Mouse (Mus musculus) midbrain, embryonic 15.5 days (tissue): Measurements from ENCODE around the gene Vmn1r223. TPM values are rescaled to one million over a fixed set of nuclear protein-coding genes. Genes with fewer than 3 reads are reported as not detected.

Experiments used
- ATAC-seq: fragments of 200-750 bp; cut with Nextera tagmentation; replicated peaks from 2 replicates; pipeline ENCODE4 v1.8.0; 2017; ENCODE audit warnings: moderate TSS enrichment
- H3K27ac ChIP-seq: fragments of 300-500 bp; sonication (generic); 2 replicates; pipeline ENCODE4 v1.5.1; 2015; ENCODE audit warnings: mild to moderate bottlenecking, inconsistent platforms
- H3K27me3 ChIP-seq: fragments of 300-500 bp; sonication (generic); replicated peaks from 2 replicates; pipeline ENCODE4 v1.6.1; 2015; ENCODE audit warnings: inconsistent platforms
- H3K36me3 ChIP-seq: fragments of 300-500 bp; sonication (generic); replicated peaks from 2 replicates; pipeline ENCODE4 v1.6.1; 2015; ENCODE audit warnings: inconsistent platforms
- H3K4me1 ChIP-seq: fragments of 300-500 bp; sonication (generic); 2 replicates; pipeline ENCODE4 v1.6.1; 2015; ENCODE audit warnings: inconsistent platforms
- H3K4me2 ChIP-seq: fragments of 300-500 bp; sonication (generic); 2 replicates; pipeline ENCODE4 v1.6.1; 2015; ENCODE audit warnings: inconsistent platforms, mild to moderate bottlenecking, moderate library complexity
- H3K4me3 ChIP-seq: fragments of 300-500 bp; sonication (generic); 2 replicates; pipeline ENCODE4 v1.5.1; 2015; ENCODE audit warnings: mild to moderate bottlenecking, inconsistent platforms
- H3K9ac ChIP-seq: fragments of 300-500 bp; sonication (generic); 2 replicates; pipeline ENCODE4 v1.6.1; 2015; ENCODE audit warnings: mild to moderate bottlenecking, inconsistent platforms
- H3K9me3 ChIP-seq: fragments of 300-500 bp; sonication (generic); 2 replicates; pipeline ENCODE4 v1.6.1; 2016; ENCODE audit warnings: inconsistent platforms
- WGBS: fragments of 180-500 bp; shearing (Covaris S2); methylation state at CpG from one replicate; pipeline ENCODE4 v1.1.7; 2015; ENCODE audit warnings: mixed read lengths; 5-methylcytosine and 5-hydroxymethylcytosine counted together
- polyA plus RNA-seq: library from polyadenylated mRNA; unstranded; fragments of >200 nt; fragmentation: Nextera tagmentation; extraction: Ambion mirVana; gene quantifications from 2 replicates; pipeline ENCODE4 v1.2.1, GENCODE M21; 2015

Vmn1r223 gene
- polyA plus RNA-seq, 1 experiment from 2014 or later: not detected

- Histone ChIP-seq H3K4me1 (peaks cover 18% of the 10 kb centered on the region), H3K36me3 (no peaks in the 10 kb centered on the region), H3K4me2 (peak overlapping the region; percentile 62), H3K9ac (peak overlapping the region; percentile 27), H3K27ac (no peak overlapping the region), H3K4me3 (peak overlapping the region; percentile 39), H3K27me3 (peaks cover 34% of the 10 kb centered on the region), H3K9me3 (no peaks in the 10 kb centered on the region)
- ATAC-seq: peak; percentile 70; the same call in 1 of the 2 replicates
- under 1% methylated on average over 35 of the region's 35 CpGs for WGBS
Measured at GRCm38 (mm10) chr13:23285921-23286720, 39.2 kb downstream of the Vmn1r223 start.

- H3K9me3 ChIP-seq: no peaks in the 10 kb centered on the region
- no peak overlapping the region for H3K27ac ChIP-seq
- H3K9ac ChIP-seq: 0 out of 2 replicates have a peak overlapping the region, but pooled peaks have one; percentile 16
- peak overlapping the region; percentile 62 for H3K4me2 ChIP-seq
- H3K36me3 ChIP-seq: no peaks in the 10 kb centered on the region
- H3K27me3 ChIP-seq: peaks cover 34% of the 10 kb centered on the region
- 2% methylated on average over 19 of the region's 19 CpGs for WGBS
- peaks cover 18% of the 10 kb centered on the region for H3K4me1 ChIP-seq
- ATAC-seq: 0 out of 2 replicates have a peak, but pooled peaks have one; percentile 9
- peak overlapping the region; percentile 39 for H3K4me3 ChIP-seq
Measured at GRCm38 (mm10) chr13:23286721-23287362, 39.9 kb downstream of the Vmn1r223 start.

- ATAC-seq: no peak
- 4% methylated on average over 5 of the region's 5 CpGs for WGBS
- Histone ChIP-seq H3K27me3 (peaks cover 15% of the 10 kb centered on the region; the same call in 1 of the 2 replicates), H3K27ac (no peak overlapping the region), H3K4me1 (peaks cover 4% of the 10 kb centered on the region; the same call in 1 of the 2 replicates), H3K9ac (no peak overlapping the region), H3K4me3 (no peak overlapping the region), H3K36me3 (no peaks in the 10 kb centered on the region), H3K4me2 (no peak overlapping the region), H3K9me3 (no peaks in the 10 kb centered on the region)
Measured at GRCm38 (mm10) chr13:23297737-23298136, 50.8 kb downstream of the Vmn1r223 start.

- peaks cover 15% of the 10 kb centered on the region; the same call in 1 of the 2 replicates for H3K27me3 ChIP-seq
- no peak overlapping the region for H3K9ac ChIP-seq
- H3K4me2 ChIP-seq: peak overlapping the region; percentile 50
- H3K4me1 ChIP-seq: peaks cover 4% of the 10 kb centered on the region; the same call in 1 of the 2 replicates
- H3K4me3 ChIP-seq: peak overlapping the region; percentile 37
- ATAC-seq: peak; percentile 81
- no peak overlapping the region for H3K27ac ChIP-seq
- no peaks in the 10 kb centered on the region for H3K36me3 ChIP-seq
- 4% methylated on average over 21 of the region's 21 CpGs for WGBS
- no peaks in the 10 kb centered on the region for H3K9me3 ChIP-seq
Measured at GRCm38 (mm10) chr13:23298445-23299232, 51.7 kb downstream of the Vmn1r223 start.

GRCm38 (mm10) chr13:23299276-23299998, 52.5 kb downstream of the Vmn1r223 start:
- no peaks in the 10 kb centered on the region for H3K9me3 ChIP-seq
- H3K4me1 ChIP-seq: peaks cover 4% of the 10 kb centered on the region; the same call in 1 of the 2 replicates
- peak; percentile 81 for ATAC-seq
- H3K27me3 ChIP-seq: peaks cover 15% of the 10 kb centered on the region; the same call in 1 of the 2 replicates
- H3K4me3 ChIP-seq: peak overlapping the region; percentile 37
- H3K4me2 ChIP-seq: peak overlapping the region; percentile 50
- H3K27ac ChIP-seq: no peak overlapping the region
- H3K9ac ChIP-seq: 0 out of 2 replicates have a peak overlapping the region, but pooled peaks have one; percentile 4
- H3K36me3 ChIP-seq: no peaks in the 10 kb centered on the region
- under 1% methylated on average over 22 of the region's 22 CpGs for WGBS

GRCm38 (mm10) chr13:23299999-23300341, 53.0 kb downstream of the Vmn1r223 start:
- Histone ChIP-seq H3K4me2 (peak overlapping the region; percentile 50), H3K4me3 (peak overlapping the region; percentile 37), H3K9me3 (no peaks in the 10 kb centered on the region), H3K27ac (no peak overlapping the region), H3K36me3 (no peaks in the 10 kb centered on the region), H3K27me3 (peaks cover 15% of the 10 kb centered on the region; the same call in 1 of the 2 replicates), H3K9ac (0 out of 2 replicates have a peak overlapping the region, but pooled peaks have one; percentile 4), H3K4me1 (peaks cover 4% of the 10 kb centered on the region; the same call in 1 of the 2 replicates)
- ATAC-seq: peak; percentile 81
- 2% methylated on average over 13 of the region's 13 CpGs for WGBS

Other genes with a start within 250 kb of the Vmn1r223 start
- not detected in 2 replicates for gene Vmn1r213, start 239.5 kb upstream of the Vmn1r223 start, polyA plus RNA-seq
- gene Vmn1r214, start 216.7 kb upstream of the Vmn1r223 start, polyA plus RNA-seq: not detected in 2 replicates
- gene Vmn1r215, start 179.1 kb upstream of the Vmn1r223 start, polyA plus RNA-seq: not detected in 2 replicates
- gene Vmn1r217, start 128.9 kb upstream of the Vmn1r223 start, polyA plus RNA-seq: not detected in 2 replicates
- gene Vmn1r218, start 114.0 kb upstream of the Vmn1r223 start, polyA plus RNA-seq: not detected in 2 replicates
- gene Vmn1r219, start 87.8 kb upstream of the Vmn1r223 start, polyA plus RNA-seq: not detected in 2 replicates
- not detected in 2 replicates for gene Vmn1r220, start 59.2 kb upstream of the Vmn1r223 start, polyA plus RNA-seq
- not detected in 2 replicates for gene Vmn1r221, start 33.0 kb upstream of the Vmn1r223 start, polyA plus RNA-seq
- not detected in 2 replicates for gene Vmn1r222, start 11.2 kb upstream of the Vmn1r223 start, polyA plus RNA-seq
- gene Zfp322a, start 122.1 kb downstream of the Vmn1r223 start, polyA plus RNA-seq: 52.2 and 55.1 TPM in 2 replicates
- 9.8 and 9.9 TPM in 2 replicates for gene Abt1, start 176.7 kb downstream of the Vmn1r223 start, polyA plus RNA-seq
- 0.09 and 0.25 TPM in 2 replicates for gene Btn1a1, start 218.8 kb downstream of the Vmn1r223 start, polyA plus RNA-seq
- gene Btn2a2, start 241.7 kb downstream of the Vmn1r223 start, polyA plus RNA-seq: not detected in 2 replicates